Mouse (Mus musculus) heart, adult 2 months (tissue): ENCODE measurements around the gene Vwa8.

Source experiments
- CTCF ChIP-seq: fragments of 200-600 bp; IDR thresholded peaks from 2 replicates; pipeline ENCODE4 v1.8.1; 2022; ENCODE audit warnings: antibody characterized with exemption, mild to moderate bottlenecking, moderate library complexity
- POLR2A ChIP-seq: fragments of 200-500 bp; IDR thresholded peaks from 2 replicates; pipeline ENCODE4 v1.6.1; 2011; ENCODE audit warnings: mild to moderate bottlenecking, low read depth, low read length, control low read depth; ENCODE audit not compliant: insufficient read depth

DNA sequence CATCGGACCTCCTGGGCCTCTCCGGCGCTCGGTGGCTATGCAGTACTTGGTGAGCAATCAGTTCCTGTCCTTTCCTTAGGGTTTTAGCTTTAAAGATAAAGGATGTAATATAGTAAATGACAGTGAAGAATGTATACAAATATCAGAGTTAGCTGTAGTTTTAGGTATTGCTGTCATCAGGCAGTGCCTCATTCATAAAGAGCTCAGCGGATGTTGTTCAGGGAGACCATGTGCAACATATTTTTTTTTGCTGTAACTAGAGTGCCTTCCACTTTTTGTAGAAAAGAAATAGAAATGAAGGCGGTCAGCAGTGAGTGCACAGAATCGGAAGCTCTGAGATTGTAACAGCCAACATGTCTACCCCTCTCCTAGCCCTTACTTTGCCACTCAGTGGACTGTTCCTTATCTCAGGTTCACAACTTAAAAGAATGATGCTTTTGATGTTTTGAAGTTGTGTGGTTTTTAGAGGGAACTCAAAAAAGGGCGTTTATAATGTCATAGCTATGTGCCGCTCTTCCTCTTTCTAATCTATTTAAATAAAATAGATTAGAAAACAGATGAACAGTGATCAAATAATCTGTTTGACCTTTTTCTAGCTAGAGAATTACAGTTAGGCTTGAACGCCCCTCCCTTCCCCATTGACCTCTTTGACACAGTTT, 59.5 kb downstream of the Vwa8 start:
- TF ChIP-seq POLR2A (no peak), CTCF (no peak)
